Mouse (Mus musculus): ENCODE measurements at regions not wholly inside any gene's neighbourhood (a gene's known extent, or its start where the extent isn't known, plus 50 kb on each side); places are given as distances from the start of the nearest gene placed in this dataset.
A peak's percentile ranks its signal among the peaks of the same experiment; 100 is the strongest.

GRCm38 (mm10) chr14:76877306-76877705 lies 159.3 kb upstream of the Ccdc122 start:
- ATAC-seq (ENCODE audit: low FRiP score, low read depth) = no peak

GRCm38 (mm10) chr14:76876015-76876414 lies 160.6 kb upstream of the Ccdc122 start:
- peak overlapping the region; percentile 88 for H3K27ac ChIP-seq
- no peaks in the 10 kb centered on the region for H3K27me3 ChIP-seq
- 53% methylated on average over 7 of the region's 7 CpGs for WGBS
- no peak overlapping the region for H3K4me2 ChIP-seq (replicated peaks)
- no peak overlapping the region for H3K9ac ChIP-seq
- no peaks in the 10 kb centered on the region for H3K36me3 ChIP-seq
- peaks cover 39% of the 10 kb centered on the region for H3K4me1 ChIP-seq
- ATAC-seq (ENCODE audit: low FRiP score, low read depth) = no peak; the same call in 1 of the 2 replicates
- H3K9me3 ChIP-seq = no peaks in the 10 kb centered on the region
- H3K4me3 ChIP-seq = no peak overlapping the region

More at GRCm38 (mm10) chr14:76877306-76877705, 159.3 kb upstream of the Ccdc122 start:
- H3K27me3 ChIP-seq = no peaks in the 10 kb centered on the region
- H3K4me3 ChIP-seq = no peak overlapping the region
- H3K27ac ChIP-seq = no peak overlapping the region
- H3K9ac ChIP-seq = no peak overlapping the region
- 57% methylated on average over 5 of the region's 5 CpGs for WGBS
- no peaks in the 10 kb centered on the region for H3K9me3 ChIP-seq
- H3K36me3 ChIP-seq = no peaks in the 10 kb centered on the region
- peaks cover 43% of the 10 kb centered on the region for H3K4me1 ChIP-seq
- H3K4me2 ChIP-seq (replicated peaks) = no peak overlapping the region

GRCm38 (mm10) chr14:76875266-76875900 lies 161.2 kb upstream of the Ccdc122 start:
- WGBS = 47% methylated on average over 8 of the region's 8 CpGs
- no peaks in the 10 kb centered on the region for H3K36me3 ChIP-seq

GRCm38 (mm10) chr14:76874542-76875265 lies 161.9 kb upstream of the Ccdc122 start:
- no peak overlapping the region for H3K9ac ChIP-seq
- peak overlapping the region; percentile 19; the same call in 1 of the 2 replicates for H3K4me2 ChIP-seq (replicated peaks)
- peak; percentile 87 for ATAC-seq (ENCODE audit: low FRiP score, low read depth)
- no peaks in the 10 kb centered on the region for H3K27me3 ChIP-seq
- no peaks in the 10 kb centered on the region for H3K9me3 ChIP-seq
- peak overlapping the region; percentile 88 for H3K27ac ChIP-seq
- WGBS = 30% methylated on average over 8 of the region's 8 CpGs
- H3K4me1 ChIP-seq = peaks cover 39% of the 10 kb centered on the region
- no peak overlapping the region for H3K4me3 ChIP-seq
- no peaks in the 10 kb centered on the region for H3K36me3 ChIP-seq

More at GRCm38 (mm10) chr14:76875266-76875900, 161.2 kb upstream of the Ccdc122 start:
- Histone ChIP-seq H3K27ac (peak overlapping the region; percentile 88), H3K27me3 (no peaks in the 10 kb centered on the region), H3K4me1 (peaks cover 39% of the 10 kb centered on the region), H3K4me2 (replicated peaks) (peak overlapping the region; percentile 19; the same call in 1 of the 2 replicates), H3K4me3 (no peak overlapping the region), H3K9me3 (no peaks in the 10 kb centered on the region), H3K9ac (no peak overlapping the region)
- peak; percentile 66 for ATAC-seq (ENCODE audit: low FRiP score, low read depth)

- Histone ChIP-seq H3K9ac (no peak overlapping the region), H3K4me2 (replicated peaks) (no peak overlapping the region), H3K4me3 (no peak overlapping the region), H3K4me1 (peaks cover 39% of the 10 kb centered on the region), H3K27me3 (no peaks in the 10 kb centered on the region), H3K36me3 (no peaks in the 10 kb centered on the region), H3K27ac (peak overlapping the region; percentile 88), H3K9me3 (0 out of 2 replicates have a peak, but pooled peaks cover 4% of the 10 kb centered on the region)
- no peak for ATAC-seq (ENCODE audit: low FRiP score, low read depth)
- 67% methylated on average over 5 of the region's 5 CpGs for WGBS
Measured at GRCm38 (mm10) chr14:76873684-76874083, 162.9 kb upstream of the Ccdc122 start.

- 94% methylated on average over 6 of the region's 6 CpGs for WGBS
- H3K27ac ChIP-seq = no peak overlapping the region
- H3K27me3 ChIP-seq = no peaks in the 10 kb centered on the region
- H3K36me3 ChIP-seq = no peaks in the 10 kb centered on the region
- 0 out of 2 replicates have a peak, but pooled peaks cover 4% of the 10 kb centered on the region for H3K9me3 ChIP-seq
- no peak overlapping the region for H3K4me2 ChIP-seq (replicated peaks)
- no peak overlapping the region for H3K4me3 ChIP-seq
- no peak overlapping the region for H3K9ac ChIP-seq
- peaks cover 39% of the 10 kb centered on the region for H3K4me1 ChIP-seq
- no peak for ATAC-seq (ENCODE audit: low FRiP score, low read depth)
Measured at GRCm38 (mm10) chr14:76872976-76873375, 163.6 kb upstream of the Ccdc122 start.

- no peaks in the 10 kb centered on the region for H3K27me3 ChIP-seq
- H3K4me3 ChIP-seq = no peak overlapping the region
- WGBS = 91% methylated on average over 7 of the region's 7 CpGs
- H3K4me1 ChIP-seq = peaks cover 39% of the 10 kb centered on the region
- H3K9me3 ChIP-seq = 0 out of 2 replicates have a peak, but pooled peaks cover 4% of the 10 kb centered on the region
- no peak overlapping the region for H3K4me2 ChIP-seq (replicated peaks)
- no peak for ATAC-seq (ENCODE audit: low FRiP score, low read depth)
- H3K9ac ChIP-seq = no peak overlapping the region
- no peak overlapping the region for H3K27ac ChIP-seq
- no peaks in the 10 kb centered on the region for H3K36me3 ChIP-seq
Measured at GRCm38 (mm10) chr14:76872510-76872909, 164.1 kb upstream of the Ccdc122 start.

GRCm38 (mm10) chr14:76868831-76869230 lies 167.7 kb upstream of the Ccdc122 start:
- H3K4me3 ChIP-seq = no peak overlapping the region
- H3K27me3 ChIP-seq = no peaks in the 10 kb centered on the region
- peak overlapping the region; percentile 12; the same call in 1 of the 2 replicates for H3K27ac ChIP-seq
- H3K4me1 ChIP-seq = peaks cover 16% of the 10 kb centered on the region
- no peak overlapping the region for H3K9ac ChIP-seq
- H3K9me3 ChIP-seq = 0 out of 2 replicates have a peak, but pooled peaks cover 4% of the 10 kb centered on the region
- WGBS = 84% methylated on average over 3 of the region's 3 CpGs
- ATAC-seq (ENCODE audit: low FRiP score, low read depth) = no peak
- no peaks in the 10 kb centered on the region for H3K36me3 ChIP-seq
- H3K4me2 ChIP-seq (replicated peaks) = no peak overlapping the region

GRCm38 (mm10) chr14:76868131-76868530 lies 168.4 kb upstream of the Ccdc122 start:
- H3K4me2 ChIP-seq (replicated peaks) = no peak overlapping the region
- H3K27me3 ChIP-seq = no peaks in the 10 kb centered on the region
- no peak for ATAC-seq (ENCODE audit: low FRiP score, low read depth)
- 0 out of 2 replicates have a peak, but pooled peaks cover 4% of the 10 kb centered on the region for H3K9me3 ChIP-seq
- H3K9ac ChIP-seq = no peak overlapping the region
- no peak overlapping the region for H3K4me3 ChIP-seq
- 76% methylated on average over 5 of the region's 5 CpGs for WGBS
- no peaks in the 10 kb centered on the region for H3K36me3 ChIP-seq
- no peak overlapping the region for H3K27ac ChIP-seq
- peaks cover 9% of the 10 kb centered on the region for H3K4me1 ChIP-seq

GRCm38 (mm10) chr14:76864664-76865063 lies 171.9 kb upstream of the Ccdc122 start:
- ATAC-seq (ENCODE audit: low FRiP score, low read depth) = no peak
- H3K4me2 ChIP-seq (replicated peaks) = no peak overlapping the region
- 39% methylated on average over 4 of the region's 4 CpGs for WGBS
- H3K4me1 ChIP-seq = peaks cover 7% of the 10 kb centered on the region
- H3K4me3 ChIP-seq = no peak overlapping the region
- no peaks in the 10 kb centered on the region for H3K27me3 ChIP-seq
- H3K36me3 ChIP-seq = no peaks in the 10 kb centered on the region
- H3K27ac ChIP-seq = no peak overlapping the region
- 0 out of 2 replicates have a peak, but pooled peaks cover 4% of the 10 kb centered on the region for H3K9me3 ChIP-seq
- H3K9ac ChIP-seq = no peak overlapping the region

GRCm38 (mm10) chr14:76863035-76863706 lies 173.4 kb upstream of the Ccdc122 start:
- Histone ChIP-seq H3K27ac (no peak overlapping the region), H3K27me3 (no peaks in the 10 kb centered on the region), H3K4me3 (no peak overlapping the region), H3K36me3 (no peaks in the 10 kb centered on the region), H3K9ac (no peak overlapping the region), H3K4me2 (replicated peaks) (no peak overlapping the region), H3K9me3 (no peaks in the 10 kb centered on the region), H3K4me1 (peaks cover 12% of the 10 kb centered on the region)
- WGBS = 83% methylated on average over 13 of the region's 13 CpGs
- ATAC-seq (ENCODE audit: low FRiP score, low read depth) = no peak

- peak; percentile 57; the same call in 1 of the 2 replicates for ATAC-seq (ENCODE audit: low FRiP score, low read depth)
- Histone ChIP-seq H3K36me3 (no peaks in the 10 kb centered on the region), H3K4me3 (no peak overlapping the region), H3K27me3 (no peaks in the 10 kb centered on the region), H3K4me1 (peaks cover 15% of the 10 kb centered on the region), H3K9me3 (no peaks in the 10 kb centered on the region), H3K9ac (no peak overlapping the region), H3K4me2 (replicated peaks) (no peak overlapping the region), H3K27ac (no peak overlapping the region)
- WGBS = 15% methylated on average over 5 of the region's 5 CpGs
Measured at GRCm38 (mm10) chr14:76858396-76858795, 178.2 kb upstream of the Ccdc122 start.

Measured in limb, embryonic 13.5 days (tissue).